Mouse (Mus musculus) monocyte, adult 2 months (primary cell): ENCODE measurements around the gene Tbx4.

Experiments used
- DNase-seq, 2 experiments: peaks; one replicate each; pipeline ENCODE4 v3.0.0; 2022; ENCODE audit warnings: low spot score in 2 of 2, low read depth in 1 of 2

Gene Tbx4

DNA sequence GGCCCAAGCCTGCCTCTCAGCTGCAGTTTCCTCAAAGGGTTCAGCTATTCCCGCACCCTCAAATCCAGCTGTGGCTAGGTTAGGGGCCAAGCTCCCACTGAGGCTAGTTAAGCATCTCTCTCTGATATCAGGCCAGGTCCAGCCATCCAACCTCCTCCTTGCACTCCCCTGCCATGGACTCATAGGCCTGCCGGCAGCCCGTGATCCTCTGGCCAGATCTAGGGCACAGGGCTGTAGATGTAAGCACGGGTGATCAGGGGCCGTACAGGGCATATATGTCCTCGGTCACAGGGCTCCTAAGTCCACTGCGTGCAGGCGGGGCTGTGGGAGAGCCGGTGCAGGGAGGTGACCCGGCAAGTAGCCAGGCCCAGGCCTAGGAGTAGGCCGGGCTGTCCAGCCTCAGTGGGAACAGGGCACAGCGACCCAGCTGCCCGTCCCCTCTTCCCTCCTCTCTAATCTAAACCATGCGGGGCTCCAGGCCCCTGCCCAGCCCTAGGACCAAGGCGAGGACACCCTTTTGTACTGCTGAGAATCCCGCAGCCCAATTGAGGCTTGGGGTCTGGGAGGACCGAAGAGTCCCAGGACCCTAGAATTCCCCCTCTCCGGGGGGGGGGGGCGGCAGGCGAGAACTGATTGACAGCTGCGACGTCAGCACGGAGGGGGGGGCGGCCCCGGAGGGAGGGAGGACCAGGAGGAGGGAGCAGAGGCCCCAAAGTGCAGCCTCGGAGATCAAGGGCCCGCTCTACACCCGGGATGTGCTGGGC lies at the start of gene Tbx4:
TSS of gene Tbx4 (plus strand) at position 758 of the 764 bp plus-strand sequence.
- no peak for DNase-seq

DNA sequence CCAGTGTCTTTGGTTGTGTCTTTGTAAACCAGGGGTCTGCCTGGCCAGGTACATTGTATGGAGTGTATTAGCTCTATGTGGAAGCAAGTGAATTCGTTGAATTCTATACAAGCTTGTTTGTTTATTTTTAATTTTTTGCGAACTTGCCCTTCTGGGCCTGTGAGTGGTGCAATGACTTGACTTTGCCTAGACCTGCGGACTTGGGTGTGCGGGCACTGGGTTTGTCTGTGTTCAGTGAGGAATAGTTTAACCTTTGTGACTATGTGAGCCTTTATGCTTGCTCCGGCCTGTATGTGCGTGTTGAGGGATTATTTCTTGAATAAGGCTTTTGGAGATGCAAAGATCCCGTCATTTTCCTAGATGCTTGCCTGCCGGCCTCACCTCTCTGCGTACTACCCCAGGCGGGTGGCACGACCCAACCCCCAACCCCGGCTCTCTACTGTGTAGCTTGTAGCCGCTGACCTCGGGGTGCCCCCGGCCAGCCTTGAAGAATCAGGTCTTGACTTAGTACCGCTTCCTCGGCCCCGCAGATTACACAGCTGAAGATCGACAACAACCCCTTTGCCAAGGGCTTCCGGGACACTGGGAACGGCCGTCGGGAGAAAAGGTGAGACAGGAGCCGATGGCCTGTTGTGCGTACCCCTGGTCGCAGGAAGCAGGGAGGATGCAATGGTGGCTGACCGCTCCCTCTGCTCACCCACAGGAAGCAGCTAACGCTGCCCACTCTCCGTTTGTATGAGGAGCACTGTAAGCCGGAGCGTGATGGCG lies 49.5 kb upstream of the Tbx4 start:
- DNase-seq = no peak

DNA sequence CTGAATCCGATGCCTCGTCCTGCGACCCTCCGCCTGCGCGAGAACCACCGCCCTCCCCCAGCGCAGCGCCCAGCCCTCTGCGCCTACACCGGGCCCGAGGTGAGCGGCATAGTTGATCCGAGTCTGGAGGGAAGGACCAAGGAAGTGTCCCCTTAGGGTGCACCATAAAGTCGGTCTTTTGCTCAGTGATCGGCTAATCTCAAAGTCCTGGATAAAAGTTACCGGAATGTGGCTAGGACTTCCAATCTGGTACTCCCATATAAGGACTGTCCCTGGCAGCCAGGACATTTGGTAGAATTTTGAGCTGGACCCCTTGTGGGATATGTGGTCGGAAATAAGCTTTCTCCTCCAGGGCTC lies 49.0 kb upstream of the Tbx4 start:
- DNase-seq = no peak

DNA sequence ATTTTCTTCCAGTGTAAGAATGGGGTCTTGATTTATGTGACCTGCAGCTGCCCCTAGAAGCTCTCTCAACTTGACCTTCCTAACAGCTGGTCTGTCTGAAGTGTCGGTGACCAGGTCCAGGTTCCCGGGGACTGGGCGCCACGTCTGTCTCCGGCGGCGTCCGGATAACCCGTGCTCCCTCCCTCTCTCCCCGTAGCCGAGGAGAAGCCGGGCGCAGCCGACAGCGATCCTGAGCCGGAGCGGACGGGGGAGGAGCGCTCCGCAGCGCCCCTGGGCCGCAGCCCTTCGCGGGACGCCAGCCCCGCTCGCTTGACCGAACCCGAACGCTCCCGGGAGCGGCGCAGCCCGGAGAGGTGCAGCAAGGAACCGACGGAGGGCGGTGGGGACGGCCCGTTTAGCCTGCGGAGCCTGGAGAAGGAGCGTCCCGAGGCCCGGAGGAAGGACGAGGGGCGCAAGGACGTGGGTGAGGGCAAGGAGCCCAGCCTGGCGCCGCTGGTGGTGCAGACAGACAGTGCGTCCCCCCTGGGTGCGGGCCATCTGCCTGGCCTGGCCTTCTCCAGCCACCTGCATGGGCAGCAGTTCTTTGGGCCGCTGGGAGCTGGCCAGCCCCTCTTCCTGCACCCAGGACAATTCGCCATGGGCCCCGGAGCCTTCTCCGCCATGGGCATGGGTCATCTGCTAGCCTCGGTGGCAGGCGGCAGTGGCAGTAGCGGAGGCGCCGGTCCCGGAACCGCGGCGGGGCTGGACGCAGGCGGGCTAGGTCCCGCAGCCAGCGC lies 48.4 kb upstream of the Tbx4 start:
- DNase-seq = no peak

DNA sequence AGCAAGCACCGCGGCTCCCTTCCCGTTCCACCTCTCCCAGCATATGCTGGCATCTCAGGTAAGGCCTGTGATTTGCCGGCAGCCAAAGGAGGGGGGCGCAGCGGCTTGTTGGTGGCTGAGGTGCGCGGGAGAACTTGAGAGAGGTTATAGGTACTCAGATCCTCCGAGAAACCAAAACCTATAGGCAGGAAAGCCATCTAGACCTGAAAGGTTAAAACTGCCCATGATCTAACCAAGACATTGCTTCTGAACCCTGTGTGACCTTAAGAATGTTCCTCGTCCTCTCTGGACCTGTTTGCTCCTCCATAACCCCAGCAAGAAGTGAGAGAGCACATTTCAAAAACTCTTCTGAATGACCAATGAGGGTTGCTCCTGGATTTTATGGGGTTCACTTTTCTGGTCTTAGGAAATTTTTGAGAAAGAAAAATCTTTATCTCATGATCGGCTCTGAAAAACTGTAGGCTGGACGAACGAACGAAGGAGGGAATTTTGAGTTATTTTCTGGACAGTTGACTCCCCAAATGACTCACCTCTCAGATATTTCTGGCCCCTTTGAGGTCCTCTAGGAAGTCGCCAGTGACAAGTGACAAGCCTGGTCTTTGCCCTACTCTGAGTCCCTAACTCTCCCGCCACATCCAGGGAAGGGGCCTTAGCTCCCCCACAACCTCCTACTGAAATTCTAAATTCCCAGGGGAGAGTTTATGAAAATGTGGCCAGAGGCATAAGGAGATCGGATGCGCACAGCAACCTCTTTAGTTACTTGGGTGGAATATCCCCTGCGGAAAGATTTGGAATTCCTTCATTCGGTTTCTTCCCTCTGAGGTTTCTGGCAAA lies 47.6 kb upstream of the Tbx4 start:
- DNase-seq = no peak

DNA sequence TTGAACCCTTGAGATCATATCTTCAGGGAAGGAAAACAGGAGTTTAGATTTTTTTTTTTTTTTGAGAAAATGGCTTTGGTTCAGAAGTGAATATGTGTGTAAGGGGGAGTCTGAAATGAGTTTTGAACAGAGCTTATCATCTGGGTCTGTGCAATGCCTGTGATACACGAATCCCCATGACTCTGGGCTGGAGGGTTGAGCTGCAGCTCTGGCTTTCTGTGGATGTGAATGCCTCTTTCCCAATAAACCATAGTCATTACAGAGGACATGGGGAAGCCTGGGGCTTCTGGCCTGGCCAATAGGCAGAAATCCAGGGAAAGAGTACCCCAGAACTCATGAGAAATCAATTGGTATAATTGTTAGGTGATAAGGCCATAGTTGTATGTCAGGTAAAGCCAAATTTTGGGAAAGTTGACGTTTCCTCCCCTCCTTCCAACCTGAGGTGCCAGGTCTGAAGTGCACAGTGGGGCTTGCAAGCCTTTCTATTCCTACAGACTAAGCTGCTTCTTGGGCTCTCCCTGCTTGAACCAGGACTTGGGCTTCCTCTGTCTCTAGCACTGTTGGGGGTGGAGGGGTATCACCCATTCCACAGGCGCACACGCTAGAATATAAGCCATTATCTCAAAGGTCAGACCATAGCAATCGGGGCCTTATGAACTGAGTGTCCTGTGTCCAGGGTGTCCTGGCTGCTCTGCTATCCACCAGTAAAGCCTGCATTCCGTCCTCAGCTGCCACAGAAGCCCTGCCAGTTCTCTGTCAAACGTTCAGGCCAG lies 46.8 kb upstream of the Tbx4 start:
- DNase-seq = no peak

DNA sequence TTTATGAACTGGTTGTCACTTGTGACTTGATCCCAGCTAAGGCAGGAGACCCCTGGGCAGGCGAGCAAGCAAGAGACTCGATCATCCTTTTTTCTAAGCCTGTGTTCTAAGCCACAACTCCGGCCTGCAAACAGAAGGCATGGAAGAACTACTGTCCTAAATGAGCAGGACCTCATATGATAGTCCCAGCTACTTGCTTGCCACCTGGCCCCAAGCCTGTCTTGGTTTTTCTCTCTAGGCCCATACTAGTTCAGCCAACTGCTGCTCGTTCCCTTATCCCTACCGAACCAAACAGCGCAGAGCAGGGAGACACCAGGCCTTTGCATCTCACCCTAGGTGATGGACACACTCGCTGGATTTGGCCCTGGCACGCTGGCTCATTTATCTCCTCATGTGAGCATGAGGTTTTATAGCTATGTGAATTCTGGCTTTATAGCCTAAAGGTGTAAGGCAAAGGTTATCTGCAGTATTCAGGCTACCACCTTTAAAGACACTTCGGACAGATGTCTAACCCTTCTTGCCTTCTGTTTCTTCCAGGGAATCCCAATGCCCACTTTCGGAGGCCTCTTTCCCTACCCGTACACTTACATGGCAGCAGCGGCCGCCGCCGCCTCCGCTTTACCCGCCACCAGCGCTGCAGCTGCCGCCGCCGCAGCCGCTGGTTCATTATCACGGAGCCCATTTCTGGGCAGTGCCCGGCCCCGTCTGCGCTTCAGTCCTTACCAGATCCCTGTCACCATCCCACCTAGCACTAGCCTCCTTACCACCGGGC lies 46.0 kb upstream of the Tbx4 start:
- no peak for DNase-seq

DNA sequence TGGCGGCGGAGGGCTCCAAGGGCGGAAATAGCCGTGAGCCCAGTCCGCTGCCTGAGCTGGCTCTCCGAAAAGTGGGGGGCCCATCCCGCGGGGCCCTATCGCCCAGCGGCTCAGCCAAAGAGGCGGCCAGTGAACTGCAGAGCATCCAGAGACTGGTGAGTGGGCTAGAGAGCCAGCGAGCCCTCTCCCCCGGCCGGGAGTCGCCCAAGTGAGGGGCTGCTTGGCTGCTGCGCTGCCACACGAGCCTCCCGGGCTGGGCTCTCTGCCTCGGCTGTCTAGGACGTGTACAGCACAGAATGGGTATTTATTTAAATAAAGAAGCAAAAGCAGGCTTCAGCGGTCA lies 45.4 kb upstream of the Tbx4 start:
- no peak for DNase-seq

DNA sequence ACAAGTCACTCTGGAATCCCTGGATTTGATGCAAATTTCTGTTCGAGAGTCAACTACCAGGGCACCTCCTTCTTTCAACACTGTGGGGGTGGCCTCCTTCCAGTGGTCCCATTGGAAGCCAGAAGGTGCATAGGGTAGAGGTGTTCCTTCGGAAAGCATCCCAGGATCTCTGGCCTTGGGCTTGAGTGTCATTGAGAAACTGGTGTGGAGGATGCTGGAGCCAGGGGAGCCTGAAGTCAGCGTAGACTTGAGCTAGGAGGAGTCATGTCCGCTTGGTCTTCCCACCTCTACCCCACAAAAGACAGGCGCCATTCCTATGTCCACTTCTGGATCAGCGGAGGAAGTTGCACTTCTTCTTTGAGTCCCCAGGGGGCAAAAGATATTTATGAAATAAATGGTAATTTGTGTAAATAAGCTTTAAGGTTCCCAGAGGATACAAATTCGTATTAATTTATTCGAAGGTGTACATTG lies 45.0 kb upstream of the Tbx4 start:
- DNase-seq = no peak

DNA sequence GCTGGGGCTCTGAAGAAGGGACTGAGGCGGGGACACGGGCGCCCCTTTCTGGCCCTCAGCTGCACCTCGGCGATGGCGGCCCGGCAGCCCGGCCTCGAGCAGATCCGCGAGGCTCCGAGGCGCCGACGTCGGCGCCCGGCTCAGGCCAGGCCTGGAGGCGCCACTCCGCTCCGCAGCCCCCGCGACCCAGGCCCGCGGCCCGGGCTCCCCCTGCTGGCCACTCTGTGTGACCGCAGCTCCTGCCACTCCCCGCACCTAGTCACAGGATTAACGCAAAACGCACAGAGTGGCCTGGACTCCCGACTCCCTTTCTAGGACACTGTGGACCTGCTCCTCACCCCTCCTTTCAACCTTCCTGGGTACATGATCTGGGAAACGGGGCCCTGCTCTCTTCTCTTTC lies 44.2 kb upstream of the Tbx4 start:
- no peak for DNase-seq

DNA sequence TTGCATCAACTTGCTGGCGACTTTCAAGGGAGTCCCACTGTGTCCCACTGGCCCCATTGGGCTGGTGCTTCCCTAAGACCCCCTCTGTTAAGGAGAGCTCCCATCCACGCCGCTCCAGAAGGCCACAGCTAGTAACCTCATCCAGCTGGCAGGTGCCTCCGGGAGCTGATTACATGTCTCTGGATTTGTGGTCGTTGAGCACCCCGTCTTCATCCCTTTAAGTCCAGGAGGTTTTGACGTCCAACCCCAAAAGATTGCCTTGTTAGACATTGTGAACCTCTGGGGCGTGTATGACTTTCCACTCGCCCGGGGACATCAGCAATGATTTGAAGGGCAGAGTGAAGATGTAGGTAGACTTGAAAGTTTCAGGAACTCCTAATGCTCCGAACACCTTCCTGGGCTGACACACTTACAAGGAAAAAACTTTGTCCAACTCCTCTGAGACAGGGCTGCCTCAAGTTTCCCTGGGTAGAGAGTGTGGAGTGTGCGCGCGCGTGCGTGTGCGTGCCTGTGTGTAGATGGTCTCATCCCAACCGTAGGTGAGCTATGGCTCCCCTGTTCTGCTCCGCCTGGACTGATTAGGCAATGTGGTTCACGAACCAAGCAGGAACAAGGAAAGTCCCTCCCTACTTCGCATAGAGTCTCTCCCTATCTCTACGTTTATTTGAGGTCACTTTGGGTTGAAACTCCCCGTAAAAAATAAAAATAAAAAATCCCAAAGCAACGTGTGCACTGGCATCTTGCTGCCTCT lies 43.5 kb upstream of the Tbx4 start:
- no peak for DNase-seq

DNA sequence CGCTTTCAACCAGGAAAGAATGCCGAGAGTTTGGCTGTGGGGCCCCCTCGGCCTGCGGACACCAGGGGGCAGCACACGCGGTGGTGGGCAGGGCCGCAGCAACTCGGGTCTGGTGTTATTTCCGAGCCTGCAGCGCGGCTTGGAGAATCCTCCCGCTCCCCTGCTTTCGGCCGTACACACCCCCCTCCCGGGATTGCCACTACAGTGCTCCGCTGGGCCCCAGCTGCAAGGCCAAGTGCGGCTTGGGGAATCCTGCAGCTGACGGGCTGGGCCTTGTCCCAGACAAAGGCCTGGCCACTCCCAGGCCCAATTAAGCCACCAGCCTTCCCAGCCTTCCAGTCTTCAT lies 42.9 kb upstream of the Tbx4 start:
- DNase-seq = no peak

DNA sequence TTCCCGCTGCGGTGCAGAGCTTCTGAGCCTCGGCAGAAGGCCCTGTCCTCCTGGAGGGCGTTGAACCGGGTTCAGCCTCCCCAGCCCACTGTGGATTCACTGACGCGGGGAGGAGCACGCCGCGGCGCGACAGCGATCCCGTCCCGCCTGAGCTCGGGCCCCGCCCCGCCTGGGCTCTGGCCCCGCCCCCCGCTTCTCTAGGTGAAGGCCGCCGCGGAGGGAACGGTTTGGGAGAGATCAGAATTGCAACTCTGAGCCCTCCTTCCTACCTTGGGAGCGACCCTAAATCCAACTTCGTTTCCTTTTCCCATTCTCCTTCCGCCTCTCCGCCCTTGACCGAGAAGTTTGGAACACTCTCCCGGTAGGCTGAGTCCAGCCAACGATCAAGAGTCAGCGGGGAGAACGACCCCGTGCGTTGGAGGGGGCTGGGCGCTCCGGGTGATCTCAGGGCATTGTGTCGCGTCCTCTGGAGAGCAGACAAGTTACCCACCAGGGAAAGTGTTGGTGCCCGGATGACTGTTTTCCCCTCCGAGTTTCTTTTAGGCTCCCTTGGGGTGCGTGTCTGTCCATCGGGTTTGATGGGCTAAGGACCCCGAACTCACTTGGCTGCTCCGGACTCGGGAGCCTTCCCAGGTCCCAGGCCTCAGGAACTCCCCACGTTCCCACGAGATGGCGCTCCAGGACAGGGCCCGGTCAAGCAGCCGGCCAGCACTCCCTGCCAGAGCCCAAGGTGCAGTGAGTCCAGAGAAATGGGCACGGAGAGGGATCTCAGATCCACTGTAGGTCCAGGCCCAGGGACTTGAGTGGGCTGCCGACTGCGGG lies 41.9 kb upstream of the Tbx4 start:
- no peak for DNase-seq

DNA sequence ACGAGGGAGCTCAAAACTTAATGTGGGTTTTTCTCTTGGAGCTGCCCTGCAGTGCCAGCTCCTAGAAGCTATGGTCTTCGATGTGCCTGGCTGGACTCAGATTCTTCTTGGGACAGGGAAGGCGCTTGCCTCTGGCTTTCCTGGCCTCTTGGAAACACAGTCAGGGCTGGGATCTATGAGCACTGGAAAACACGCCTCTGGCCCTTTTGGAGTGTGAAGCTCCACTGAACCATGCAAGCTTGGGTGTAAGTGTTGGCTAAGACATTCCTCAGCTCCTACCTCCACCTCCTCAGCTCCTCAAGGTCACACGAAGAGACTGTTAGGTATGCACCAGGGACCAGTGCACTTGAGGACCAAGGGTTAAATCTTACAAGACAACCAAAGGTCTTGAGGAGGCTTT lies 41.3 kb upstream of the Tbx4 start:
- no peak for DNase-seq

DNA sequence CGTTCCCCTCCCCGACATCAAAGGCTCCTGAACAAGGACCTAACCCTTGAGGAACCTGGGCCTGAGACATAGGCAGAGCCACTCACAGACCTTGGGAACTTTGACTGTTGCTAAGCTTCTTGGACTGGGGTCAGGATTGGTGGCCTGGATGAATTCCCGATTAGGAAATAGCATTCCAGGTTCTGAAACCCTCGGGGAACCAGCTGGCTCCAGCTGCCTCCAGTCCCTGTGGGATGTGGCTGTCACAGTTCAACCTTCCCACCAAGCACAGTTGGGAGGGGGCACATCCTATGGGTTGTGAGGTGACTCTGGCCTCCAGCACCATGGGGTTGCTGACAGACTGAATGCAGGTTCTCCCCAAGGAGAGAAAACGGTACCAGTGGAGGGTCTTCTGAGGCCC lies 40.3 kb upstream of the Tbx4 start:
- no peak for DNase-seq

DNA sequence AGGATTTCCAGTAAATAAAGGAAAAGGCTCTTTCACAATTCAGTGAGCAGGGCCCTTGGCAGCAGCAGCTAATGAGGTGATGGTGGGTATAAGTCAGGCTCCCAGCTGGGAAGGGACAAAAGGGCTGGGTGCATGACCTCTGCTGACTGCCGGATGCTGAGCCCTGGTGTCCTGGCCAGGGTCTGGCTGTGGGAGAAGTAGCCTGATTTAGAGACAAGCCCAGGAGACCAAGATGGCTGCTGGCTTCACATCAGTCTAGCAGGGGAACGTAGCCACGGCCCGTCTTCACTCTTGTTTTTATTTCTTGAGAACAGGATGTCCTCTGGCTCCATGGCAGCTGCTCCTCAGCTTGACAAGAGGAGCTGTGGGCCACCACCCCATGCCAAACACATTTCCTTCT lies 39.7 kb upstream of the Tbx4 start:
- DNase-seq = no peak

DNA sequence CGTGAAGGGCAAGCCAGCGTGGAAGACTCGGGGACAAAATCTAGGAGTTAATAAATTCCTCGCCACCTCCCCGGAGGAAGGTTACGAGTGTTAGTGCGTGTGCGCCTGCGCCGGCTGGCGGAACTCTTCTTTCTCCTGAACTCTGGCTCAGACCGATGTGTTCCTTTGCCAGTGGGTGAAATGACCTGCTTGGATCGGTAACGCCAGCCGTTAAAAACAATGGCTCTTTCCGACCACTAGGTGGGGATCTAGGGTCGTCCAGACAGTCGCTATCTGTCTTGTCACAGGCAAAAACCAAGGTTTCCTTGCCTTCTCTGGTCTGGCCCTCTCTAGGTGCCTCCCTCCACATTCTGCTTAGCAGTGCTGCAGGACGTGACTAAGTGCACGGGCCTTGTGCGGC lies 37.2 kb upstream of the Tbx4 start:
- DNase-seq = no peak

DNA sequence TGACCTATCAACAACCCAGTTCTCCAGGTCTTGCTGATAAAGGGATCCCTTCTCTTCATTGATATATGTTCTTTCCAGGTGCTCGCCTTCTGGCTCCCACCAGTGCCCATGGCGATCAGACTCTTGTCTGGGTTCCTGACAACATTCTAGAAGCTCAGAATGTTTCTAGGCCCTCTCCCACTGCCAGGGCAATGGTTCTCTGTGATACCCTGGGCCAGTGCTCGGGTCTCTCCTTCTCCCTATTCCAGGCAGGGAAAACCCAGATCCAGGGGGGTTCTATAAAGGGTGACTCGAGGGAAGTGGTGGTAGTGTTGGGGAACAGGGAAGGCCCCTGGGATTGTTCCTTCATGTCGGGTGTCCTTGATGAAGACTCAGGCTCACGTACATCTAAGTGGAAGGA lies 36.0 kb upstream of the Tbx4 start, which contains the start of gene Gm11444:
TSS of gene Gm11444 (minus strand) at position 101 of the 400 bp plus-strand sequence.
- no peak for DNase-seq
